Mouse (Mus musculus) testis, adult 2 months (tissue): ENCODE data around the gene Pla2g2f. TPM values are rescaled to one million over a fixed set of nuclear protein-coding genes. Genes with fewer than 3 reads are reported as not detected.
A peak's percentile ranks its signal among the peaks of the same experiment; 100 is the strongest.

ENCODE experiments used
- H3K27ac ChIP-seq: fragments of 200-500 bp; 2 replicates; pipeline ENCODE4 v1.5.1; 2012; ENCODE audit warnings: low read depth, low read length; ENCODE audit not compliant: control insufficient read depth, insufficient read depth
- H3K27me3 ChIP-seq: fragments of 200-500 bp; 2 replicates; pipeline ENCODE4 v1.6.1; 2012; ENCODE audit warnings: mild to moderate bottlenecking, low read length, moderate library complexity; ENCODE audit not compliant: control insufficient read depth, insufficient read depth
- H3K36me3 ChIP-seq: fragments of 200-500 bp; 2 replicates; pipeline ENCODE4 v1.6.1; 2012; ENCODE audit warnings: mild to moderate bottlenecking, low read length; ENCODE audit not compliant: control insufficient read depth, insufficient read depth
- H3K4me1 ChIP-seq: fragments of 200-500 bp; 2 replicates; pipeline ENCODE4 v1.6.1; 2012; ENCODE audit warnings: low read length; ENCODE audit not compliant: control insufficient read depth, insufficient read depth
- H3K4me3 ChIP-seq: fragments of 200-500 bp; 2 replicates; pipeline ENCODE4 v1.5.1; 2012; ENCODE audit warnings: low read depth, mild to moderate bottlenecking, low read length, moderate library complexity, mixed read lengths; ENCODE audit not compliant: control insufficient read depth
- CTCF ChIP-seq: fragments of 200-500 bp; IDR thresholded peaks from 2 replicates; pipeline ENCODE4 v1.5.1; 2012; ENCODE audit warnings: low read depth, mild to moderate bottlenecking, inconsistent platforms, low read length, moderate library complexity; ENCODE audit not compliant: control insufficient read depth, insufficient read depth, insufficient replicate concordance
- POLR2A ChIP-seq: fragments of 200-500 bp; IDR thresholded peaks from 2 replicates; pipeline ENCODE4 v1.6.1; 2012; ENCODE audit warnings: low read depth, mild to moderate bottlenecking, inconsistent platforms, low read length, moderate library complexity; ENCODE audit not compliant: control insufficient read depth
- polyA plus RNA-seq: library from polyadenylated mRNA; depleted of rRNA; stranded (reverse); fragments of >200 nt; gene quantifications from 2 replicates; pipeline ENCODE4 v1.2.3, GENCODE M21; 2012; rRNA removed

Gene Pla2g2f
- not detected in 2 replicates for polyA plus RNA-seq

DNA sequence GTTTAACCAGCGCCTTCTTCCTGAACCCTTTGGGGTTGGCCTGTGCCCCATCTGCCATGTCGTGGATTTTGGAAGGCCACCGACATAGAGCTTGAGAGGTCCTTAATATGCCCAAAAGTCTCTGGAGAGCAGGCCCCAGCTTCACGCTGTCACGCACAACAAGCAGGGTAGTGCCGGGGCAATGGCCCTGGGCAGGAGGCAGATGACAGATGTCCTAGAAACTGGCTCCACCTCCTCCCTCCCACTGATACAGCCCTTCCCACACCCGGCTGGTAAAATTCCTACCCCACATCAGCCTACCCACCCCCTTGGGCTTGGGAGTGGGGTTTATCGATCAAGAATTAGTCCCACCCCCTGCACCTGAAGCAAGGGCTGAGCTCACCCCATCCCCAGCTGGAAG, at the start of gene Pla2g2f:
Gene Pla2g2f, minus strand, starts transcription at position 211 of the 400 bp plus-strand sequence.
- no peak within 1 kb of the TSS for H3K27ac ChIP-seq
- peak within 1 kb of the TSS; percentile 15; the same call in 1 of the 2 replicates for H3K4me3 ChIP-seq
- no peaks in the 10 kb centered on the region for H3K27me3 ChIP-seq
- no peaks in the 10 kb centered on the region for H3K36me3 ChIP-seq
- no peak for TF ChIP-seq POLR2A
- no peak for TF ChIP-seq CTCF
- no peaks in the 10 kb centered on the region for H3K4me1 ChIP-seq

DNA sequence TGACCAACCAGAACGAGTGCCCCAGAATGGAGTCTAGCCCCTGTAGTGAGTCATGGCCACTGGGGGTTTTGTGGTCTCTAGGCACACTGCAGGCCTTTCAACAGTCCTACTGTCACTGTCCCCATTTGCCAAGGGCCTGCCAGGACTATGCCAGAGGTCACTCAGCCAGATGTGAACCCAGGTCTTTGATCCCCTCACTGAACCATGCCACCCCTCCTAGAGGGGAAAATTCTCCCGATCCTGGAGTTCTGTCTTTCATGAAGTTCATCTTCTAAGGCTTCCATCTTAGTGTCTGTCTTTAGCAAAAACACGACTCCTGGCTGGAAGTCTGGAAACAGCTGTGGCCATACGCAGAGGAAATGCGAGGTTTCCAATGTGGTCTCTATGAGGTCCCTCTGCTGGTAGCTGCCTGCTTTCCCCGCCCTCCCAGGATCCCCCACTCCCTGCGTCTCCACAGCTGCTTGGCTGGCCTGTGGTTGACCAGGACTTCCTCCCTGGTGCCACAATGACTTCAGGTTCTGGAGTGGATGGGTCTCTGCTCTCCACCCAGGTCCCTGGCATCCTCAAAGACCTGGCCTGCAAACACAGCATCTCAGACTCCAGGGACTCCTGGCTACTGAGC, 49.6 kb upstream of the Pla2g2f start:
- Histone ChIP-seq H3K36me3 (no peaks in the 10 kb centered on the region), H3K4me1 (no peaks in the 10 kb centered on the region), H3K27ac (no peak overlapping the region), H3K27me3 (no peaks in the 10 kb centered on the region), H3K4me3 (no peak overlapping the region)
- no peak for TF ChIP-seq CTCF
- TF ChIP-seq POLR2A = no peak

- Histone ChIP-seq H3K4me1 (no peaks in the 10 kb centered on the region), H3K27me3 (no peaks in the 10 kb centered on the region), H3K27ac (0 out of 2 replicates have a peak overlapping the region, but pooled peaks have one; percentile 12), H3K4me3 (no peak overlapping the region), H3K36me3 (no peaks in the 10 kb centered on the region)
- TF ChIP-seq POLR2A (no peak), CTCF (no peak)
These were observed 48.7 kb upstream of the Pla2g2f start for GRCm38 (mm10) chr4:138806160-138806559.

- Histone ChIP-seq H3K4me1 (no peaks in the 10 kb centered on the region), H3K36me3 (no peaks in the 10 kb centered on the region), H3K27ac (no peak overlapping the region), H3K4me3 (no peak overlapping the region), H3K27me3 (no peaks in the 10 kb centered on the region)
- no peak for TF ChIP-seq POLR2A
- no peak for TF ChIP-seq CTCF
These were observed 47.8 kb upstream of the Pla2g2f start for GRCm38 (mm10) chr4:138805248-138805647.

- Histone ChIP-seq H3K27ac (no peak overlapping the region), H3K4me1 (no peaks in the 10 kb centered on the region), H3K4me3 (no peak overlapping the region), H3K36me3 (no peaks in the 10 kb centered on the region), H3K27me3 (no peaks in the 10 kb centered on the region)
- TF ChIP-seq CTCF = no peak
- no peak for TF ChIP-seq POLR2A
These were observed 45.5 kb upstream of the Pla2g2f start for GRCm38 (mm10) chr4:138802917-138803316.

DNA sequence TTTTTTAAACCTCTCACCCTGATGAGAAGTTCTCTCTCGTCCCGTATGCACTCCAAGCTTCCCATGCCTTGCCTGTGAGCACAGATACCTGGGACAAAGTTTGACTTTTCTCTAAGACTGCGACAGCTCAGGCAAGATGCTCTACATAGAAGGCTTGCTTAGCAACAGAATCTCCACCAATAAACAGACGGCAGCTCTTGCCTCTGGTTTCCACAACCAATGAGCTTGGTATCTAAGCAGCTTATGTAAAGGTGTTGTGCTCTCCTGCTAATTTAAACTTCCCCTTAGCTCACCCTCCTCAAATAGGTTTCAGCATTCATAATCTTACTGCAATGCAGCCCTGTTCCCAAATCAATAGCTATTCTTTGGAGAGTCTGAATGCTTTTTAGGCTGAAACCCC, 44.2 kb upstream of the Pla2g2f start:
- H3K4me1 ChIP-seq = no peaks in the 10 kb centered on the region
- no peak overlapping the region for H3K27ac ChIP-seq
- no peak overlapping the region for H3K4me3 ChIP-seq
- H3K27me3 ChIP-seq = no peaks in the 10 kb centered on the region
- H3K36me3 ChIP-seq = no peaks in the 10 kb centered on the region
- TF ChIP-seq POLR2A (no peak), CTCF (no peak)

DNA sequence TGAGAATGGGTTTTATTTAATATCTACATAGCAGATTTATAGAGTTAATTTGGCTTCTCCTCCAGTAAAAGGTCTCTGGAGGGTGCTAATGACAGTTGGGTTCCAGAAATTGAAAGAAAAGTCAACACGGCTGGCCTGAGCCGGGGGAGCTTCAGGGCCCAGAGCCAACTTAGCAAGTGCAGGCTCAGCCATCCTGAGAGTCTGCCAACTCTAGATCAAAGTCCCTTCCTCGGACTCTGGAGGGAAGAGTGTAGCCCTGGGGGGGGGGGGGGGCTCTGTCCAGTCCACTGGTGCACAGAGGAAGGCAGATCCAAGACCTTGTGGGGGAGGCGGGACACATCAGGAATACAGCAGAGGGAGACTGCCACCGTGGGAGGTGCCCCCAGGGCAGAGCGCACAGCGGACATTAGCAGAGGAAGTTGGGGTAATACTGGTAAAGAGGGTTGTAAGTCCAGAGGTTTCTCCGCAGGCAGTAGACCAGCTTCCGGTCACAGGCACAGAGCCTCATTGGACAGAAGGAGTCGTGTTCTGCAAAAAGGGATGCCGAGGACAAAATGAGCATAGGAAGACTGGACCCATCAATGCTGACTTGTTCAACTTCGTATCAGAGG, 42.8 kb upstream of the Pla2g2f start:
- Histone ChIP-seq H3K27me3 (no peaks in the 10 kb centered on the region), H3K4me3 (no peak overlapping the region), H3K36me3 (no peaks in the 10 kb centered on the region), H3K4me1 (no peaks in the 10 kb centered on the region), H3K27ac (no peak overlapping the region)
- TF ChIP-seq CTCF = no peak
- no peak for TF ChIP-seq POLR2A

GRCm38 (mm10) chr4:138797217-138797570, 39.8 kb upstream of the Pla2g2f start:
- H3K27me3 ChIP-seq = no peaks in the 10 kb centered on the region
- no peaks in the 10 kb centered on the region for H3K36me3 ChIP-seq
- H3K4me3 ChIP-seq = no peak overlapping the region
- no peak overlapping the region for H3K27ac ChIP-seq
- TF ChIP-seq POLR2A = no peak
- TF ChIP-seq CTCF = no peak
- H3K4me1 ChIP-seq = no peaks in the 10 kb centered on the region
